Mouse (Mus musculus) ES-Bruce4 (cell line): Measurements from ENCODE around the gene Nkpd1.

Experiments
- CTCF ChIP-seq: IDR thresholded peaks from one replicate; pipeline ENCODE4 v1.8.1; 2011; ENCODE audit warnings: low read depth, low read length
- EP300 ChIP-seq: IDR thresholded peaks from 2 replicates; pipeline ENCODE4 v1.6.1; 2011; ENCODE audit warnings: low read depth, low read length; ENCODE audit not compliant: insufficient read depth
- POLR2A ChIP-seq: IDR thresholded peaks from one replicate; pipeline ENCODE4 v1.8.1; 2011; ENCODE audit warnings: low read length; ENCODE audit not compliant: insufficient read depth

GRCm38 (mm10) chr7:19565803-19566202 is 48.2 kb downstream of the Nkpd1 start:
- TF ChIP-seq POLR2A, result no peak
- no peak for TF ChIP-seq EP300
- TF ChIP-seq CTCF, result no peak
